Comparison of ENCODE assay signal across 8 mouse cellular contexts in genomic region chr10:111506101-111506925, GRCm38 (mm10). TPM values are rescaled to one million over a fixed set of nuclear protein-coding genes. Genes with fewer than 3 reads are reported as not detected.
A peak's percentile ranks its signal among the peaks of the same experiment; 100 is the strongest.
DNase-seq lines count a peak whose midpoint lies in the region; ATAC-seq and TF ChIP-seq lines count a peak whose summit lies in the region.

TSS of gene Phlda1 (plus strand) at chr10:111506286.

- peaks cover 13% of the 10 kb centered on the region; the same call in 1 of the 2 replicates for H3K79me2 ChIP-seq in liver, adult 2 months (ENCODE audit: control insufficient read depth, insufficient read depth, low read length)
- peaks cover 33% of the 10 kb centered on the region for H3K79me2 ChIP-seq in myocyte (ENCODE audit: control insufficient read depth, insufficient read depth)

- ATAC-seq in erythroblast, adult 5-6 weeks (replicated peaks; ENCODE audit: low FRiP score, poor library complexity, severe bottlenecking): peak; percentile 80
- ATAC-seq in heart, embryonic 11.5 days (replicated peaks; ENCODE audit: insufficient number of reproducible peaks, low FRiP score, low TSS enrichment): peak; percentile 90
- peak; percentile 95 for ATAC-seq in kidney, embryonic 16.5 days (ENCODE audit: low FRiP score, low TSS enrichment)

- TF ChIP-seq CTCF in liver, adult 2 months (IDR thresholded peaks at IDR 0.05; ENCODE audit: low read depth, low read length): no peak

- no peaks in the 10 kb centered on the region for H3K9me3 ChIP-seq in heart, embryonic 11.5 days (replicated peaks; ENCODE audit: control insufficient read depth, low read length)
- no peaks in the 10 kb centered on the region for H3K9me3 ChIP-seq in kidney, embryonic 16.5 days (ENCODE audit: low read length)

- peak within 1 kb of the TSS; percentile 87 for H3K4me2 ChIP-seq in heart, embryonic 11.5 days
- peak within 1 kb of the TSS; percentile 72 for H3K4me2 ChIP-seq in kidney, embryonic 16.5 days (replicated peaks; ENCODE audit: low read depth, low read length)
- peak within 1 kb of the TSS; percentile 81 for H3K4me2 ChIP-seq in myocyte (ENCODE audit: low read depth)

- H3K36me3 ChIP-seq in heart, embryonic 11.5 days (ENCODE audit: control insufficient read depth, insufficient read depth, low read length): no peaks in the 10 kb centered on the region
- no peaks in the 10 kb centered on the region for H3K36me3 ChIP-seq in kidney, embryonic 16.5 days (ENCODE audit: insufficient read depth, low read length)
- peaks cover 6% of the 10 kb centered on the region; the same call in 1 of the 2 replicates for H3K36me3 ChIP-seq in liver, adult 2 months (ENCODE audit: control insufficient read depth, insufficient read depth, low read length)
- H3K36me3 ChIP-seq in myocyte (ENCODE audit: control insufficient read depth, insufficient read depth): peaks cover 4% of the 10 kb centered on the region
- H3K36me3 ChIP-seq in splenic B cell, adult 2 months (ENCODE audit: control insufficient read depth, insufficient read depth, low read length, poor library complexity, severe bottlenecking): no peaks in the 10 kb centered on the region

- H3K4me1 ChIP-seq in heart, embryonic 11.5 days (ENCODE audit: control insufficient read depth, insufficient read depth, low read length): peaks cover 27% of the 10 kb centered on the region
- peaks cover 56% of the 10 kb centered on the region for H3K4me1 ChIP-seq in kidney, embryonic 16.5 days (ENCODE audit: insufficient read depth, low read length)
- peaks cover 5% of the 10 kb centered on the region for H3K4me1 ChIP-seq in liver, adult 2 months (ENCODE audit: control insufficient read depth, insufficient read depth, low read length)

- WGBS in heart, embryonic 11.5 days (ENCODE audit: insufficient replicate concordance): under 1% methylated on average over 72 of the region's 94 CpGs
- WGBS in kidney, embryonic 16.5 days: under 1% methylated on average over 77 of the region's 94 CpGs
- WGBS in liver, adult 2 months: under 1% methylated on average over 75 of the region's 94 CpGs

- peak; percentile 97 for TF ChIP-seq POLR2A in liver, adult 2 months (IDR thresholded peaks at IDR 0.05; ENCODE audit: extremely low read depth, insufficient read depth, low read length)
- TF ChIP-seq POLR2A in myocyte (IDR thresholded peaks at IDR 0.05; ENCODE audit: insufficient read length, low read depth): peak; percentile 85

- H3K27ac ChIP-seq in heart, embryonic 11.5 days (ENCODE audit: low read depth, low read length): peak within 1 kb of the TSS; percentile 97
- H3K27ac ChIP-seq in kidney, embryonic 16.5 days (ENCODE audit: low read length): peak within 1 kb of the TSS; percentile 95
- peak within 1 kb of the TSS; percentile 97 for H3K27ac ChIP-seq in liver, adult 2 months (replicated peaks; ENCODE audit: insufficient read depth, low read depth, low read length)

- peak; percentile 94 for DNase-seq in A20 (ENCODE audit: low read depth, low spot score)
- peak; percentile 93 for DNase-seq in brain, adult 2 months (ENCODE audit: low read depth, low spot score)
- peak; percentile 78 for DNase-seq in liver, adult 2 months (ENCODE audit: extremely low read depth, low read depth, low spot score)
- peak; percentile 95 for DNase-seq in splenic B cell, adult 2 months (ENCODE audit: low read depth, low spot score)

- H3K4me3 ChIP-seq in heart, embryonic 11.5 days (ENCODE audit: low read depth, low read length): peak within 1 kb of the TSS; percentile 87
- peak within 1 kb of the TSS; percentile 85 for H3K4me3 ChIP-seq in kidney, embryonic 16.5 days (ENCODE audit: low read length)
- peak within 1 kb of the TSS; percentile 93 for H3K4me3 ChIP-seq in liver, adult 2 months (ENCODE audit: insufficient read depth, low read depth, low read length)
- peak within 1 kb of the TSS; percentile 99 for H3K4me3 ChIP-seq in myocyte

- peak within 1 kb of the TSS; percentile 92 for H3K9ac ChIP-seq in heart, embryonic 11.5 days (ENCODE audit: low read depth, low read length)
- peak within 1 kb of the TSS; percentile 90 for H3K9ac ChIP-seq in kidney, embryonic 16.5 days (replicated peaks; ENCODE audit: low read length)
- H3K9ac ChIP-seq in liver, adult 2 months (ENCODE audit: low read depth, low read length): peak within 1 kb of the TSS; percentile 98

- H3ac ChIP-seq in myocyte (ENCODE audit: control insufficient read depth, insufficient read length): peak within 1 kb of the TSS; percentile 82

- no peaks in the 10 kb centered on the region for H3K27me3 ChIP-seq in heart, embryonic 11.5 days (ENCODE audit: control insufficient read depth, insufficient read depth, low read length)
- no peaks in the 10 kb centered on the region for H3K27me3 ChIP-seq in kidney, embryonic 16.5 days (ENCODE audit: insufficient read depth, low read length)
- no peaks in the 10 kb centered on the region for H3K27me3 ChIP-seq in liver, adult 2 months (ENCODE audit: control insufficient read depth, insufficient read depth, low read length)
- H3K27me3 ChIP-seq in myocyte (ENCODE audit: control insufficient read depth, insufficient read depth, insufficient read length): no peaks in the 10 kb centered on the region
- H3K27me3 ChIP-seq in splenic B cell, adult 2 months (ENCODE audit: control insufficient read depth, insufficient read depth, low read length, poor library complexity, severe bottlenecking): no peaks in the 10 kb centered on the region

TF ChIP-seq in myocyte, 11 proteins besides CTCF, POLR2A, EP300 and RAD21:
- no peak for TF ChIP-seq TCF12 (IDR thresholded peaks at IDR 0.05; ENCODE audit: insufficient read depth, poor library complexity, severe bottlenecking)
- peak in 1 of 3 experiments; percentile 77 for TF ChIP-seq MYOD1 (IDR thresholded peaks at IDR 0.05; ENCODE audit: control insufficient read depth in 1 of 3, insufficient read length in 2 of 3, low read depth in 2 of 3)
- peak in 2 of 3 experiments; percentile 20 to 60 for TF ChIP-seq MYOG (IDR thresholded peaks at IDR 0.05; ENCODE audit: control insufficient read depth in 1 of 3, insufficient read depth in 1 of 3, insufficient read length in 2 of 3, low read depth in 2 of 3)
- peak; percentile 88 for TF ChIP-seq POLR2AphosphoS2 (IDR thresholded peaks at IDR 0.05; ENCODE audit: insufficient read length, low read depth)
- no peak for TF ChIP-seq MAX (IDR thresholded peaks at IDR 0.05; ENCODE audit: low read depth)
- no peak for TF ChIP-seq REST (IDR thresholded peaks at IDR 0.05; ENCODE audit: insufficient read depth, insufficient read length)

RNA-seq across cellular contexts. Expression of gene Phlda1, which starts in this region (rescaled TPM):
- total RNA-seq in erythroblast, adult 5-6 weeks (2015; ENCODE audit: low replicate concordance): 0.38 and 4.0 TPM in 2 replicates
- total RNA-seq in erythroblast, adult 5-6 weeks (2017; ENCODE audit: low replicate concordance): 0.84 TPM in 1 of 2 replicates, not detected in the other
- polyA plus RNA-seq in heart, embryonic 11.5 days (2014; fragmentation: Nextera tagmentation; extraction: Ambion mirVana): 20.9 and 22.2 TPM in 2 replicates
- polyA plus RNA-seq in kidney, embryonic 16.5 days (2015; fragmentation: Nextera tagmentation; extraction: Ambion mirVana): 27.3 and 36.6 TPM in 2 replicates
- total RNA-seq in liver, adult 2 months (2014; rRNA removed): 11.2 and 11.5 TPM in 2 replicates
- polyA plus RNA-seq in liver, adult 2 months (2012; rRNA removed): 30.2 and 51.0 TPM in 2 replicates
- polyA plus RNA-seq in myocyte (2012; fragmentation: generic; extraction: Trizol): 56.1 TPM

Comparison
In these comparisons a context has a peak if more than half of its experiments do, and no peak if none do; other contexts are left out.
1. Peak in every context shown above with its lines: DNase-seq, ATAC-seq, H3K4me3 ChIP-seq and H3K27ac ChIP-seq.